Mouse (Mus musculus): ENCODE results near the gene Pitx2.

Gene Pitx2

GRCm38 (mm10) chr3:129217862-129218370, 18.2 kb downstream of the Pitx2 start:
- no peak for DNase-seq (ENCODE audit: low read depth)

GRCm38 (mm10) chr3:129218371-129218921, 18.8 kb downstream of the Pitx2 start:
- DNase-seq (ENCODE audit: low read depth), result no peak

GRCm38 (mm10) chr3:129220086-129220670, 20.5 kb downstream of the Pitx2 start:
- DNase-seq (ENCODE audit: low read depth), result no peak

GRCm38 (mm10) chr3:129220681-129221379, 21.2 kb downstream of the Pitx2 start:
- DNase-seq (ENCODE audit: low read depth), result no peak

GRCm38 (mm10) chr3:129221380-129222260, 21.9 kb downstream of the Pitx2 start:
- no peak for DNase-seq (ENCODE audit: low read depth)

- no peak for DNase-seq (ENCODE audit: low read depth)
Observed at GRCm38 (mm10) chr3:129222448-129223290, 23.0 kb downstream of the Pitx2 start.

- DNase-seq (ENCODE audit: low read depth), result no peak
Observed at GRCm38 (mm10) chr3:129223401-129223800, 23.7 kb downstream of the Pitx2 start.

GRCm38 (mm10) chr3:129223964-129224805, 24.5 kb downstream of the Pitx2 start:
- DNase-seq (ENCODE audit: low read depth), result no peak

- no peak for DNase-seq (ENCODE audit: low read depth)
Observed at GRCm38 (mm10) chr3:129224806-129225576, 25.3 kb downstream of the Pitx2 start.

- no peak for DNase-seq (ENCODE audit: low read depth)
Observed at GRCm38 (mm10) chr3:129225577-129226289, 26.1 kb downstream of the Pitx2 start.

- no peak for DNase-seq (ENCODE audit: low read depth)
Observed at GRCm38 (mm10) chr3:129226681-129227080, 27.0 kb downstream of the Pitx2 start.

- no peak for DNase-seq (ENCODE audit: low read depth)
Observed at GRCm38 (mm10) chr3:129227331-129227730, 27.7 kb downstream of the Pitx2 start.

GRCm38 (mm10) chr3:129238010-129238409, 38.3 kb downstream of the Pitx2 start:
- no peak for DNase-seq (ENCODE audit: low read depth)

GRCm38 (mm10) chr3:129238664-129239258, 39.1 kb downstream of the Pitx2 start:
- no peak for DNase-seq (ENCODE audit: low read depth)

- no peak for DNase-seq (ENCODE audit: low read depth)
Observed at GRCm38 (mm10) chr3:129250997-129251396, 51.3 kb downstream of the Pitx2 start.

GRCm38 (mm10) chr3:129254246-129254645, 54.6 kb downstream of the Pitx2 start:
- DNase-seq (ENCODE audit: low read depth), result no peak

- no peak for DNase-seq (ENCODE audit: low read depth)
Observed at GRCm38 (mm10) chr3:129256283-129256682, 56.6 kb downstream of the Pitx2 start.

GRCm38 (mm10) chr3:129256766-129257165, 57.1 kb downstream of the Pitx2 start:
- DNase-seq (ENCODE audit: low read depth), result no peak

- no peak for DNase-seq (ENCODE audit: low read depth)
Observed at GRCm38 (mm10) chr3:129258497-129258896, 58.8 kb downstream of the Pitx2 start.

Data from c-Kit-positive CD71-negative TER-119-negative erythroid progenitor cells, embryonic 14.5 days (primary cell).